Mouse (Mus musculus) liver, embryonic 16.5 days (tissue): ENCODE measurements around the gene Hip1. TPM values are rescaled to one million over a fixed set of nuclear protein-coding genes. Genes with fewer than 3 reads are reported as not detected.
"Not testable (repeated sequence)": the region's sequence is repeated elsewhere in the genome, so short reads cannot be mapped to it uniquely, and the experiment has no call there.

Experiments
- ATAC-seq: fragments of 200-750 bp; cut with Nextera tagmentation; 2 replicates; pipeline ENCODE4 v1.8.0; 2017; ENCODE audit warnings: low read depth, mild to moderate bottlenecking, moderate number of reproducible peaks, moderate library complexity
- H3K27ac ChIP-seq: fragments of 300-500 bp; sonication (generic); 2 replicates; pipeline ENCODE4 v1.5.1; 2014; ENCODE audit warnings: mild to moderate bottlenecking, low read length
- H3K27me3 ChIP-seq: fragments of 300-500 bp; sonication (generic); 2 replicates; pipeline ENCODE4 v1.6.1; 2014; ENCODE audit warnings: low read depth, low read length, mixed read lengths; ENCODE audit not compliant: control insufficient read depth, insufficient read depth
- H3K36me3 ChIP-seq: fragments of 300-500 bp; sonication (generic); 2 replicates; pipeline ENCODE4 v1.6.1; 2014; ENCODE audit warnings: mild to moderate bottlenecking; ENCODE audit not compliant: control insufficient read depth, insufficient read depth
- H3K4me1 ChIP-seq: fragments of 300-500 bp; sonication (generic); 2 replicates; pipeline ENCODE4 v1.6.1; 2014; ENCODE audit warnings: low read depth, low read length, mixed read lengths; ENCODE audit not compliant: control insufficient read depth
- H3K4me2 ChIP-seq: fragments of 300-500 bp; sonication (generic); 2 replicates; pipeline ENCODE4 v1.6.1; 2014; ENCODE audit warnings: low read depth, low read length, mixed read lengths
- H3K4me3 ChIP-seq: fragments of 300-500 bp; sonication (generic); 2 replicates; pipeline ENCODE4 v1.5.1; 2014; ENCODE audit warnings: low read depth, mild to moderate bottlenecking, low read length
- H3K9ac ChIP-seq: fragments of 300-500 bp; sonication (generic); 2 replicates; pipeline ENCODE4 v1.6.1; 2014; ENCODE audit warnings: low read depth, low read length
- H3K9me3 ChIP-seq: fragments of 300-500 bp; sonication (generic); replicated peaks from 2 replicates; pipeline ENCODE4 v1.6.1; 2016; ENCODE audit warnings: low read length; ENCODE audit not compliant: control insufficient read depth
- WGBS: fragments of 180-500 bp; shearing (Covaris S2); extraction: QIAGEN DNeasy Blood & Tissue Kit; methylation state at CpG from one replicate; pipeline ENCODE4 v1.1.7; 2014; ENCODE audit not compliant: insufficient replicate concordance; 5-methylcytosine and 5-hydroxymethylcytosine counted together
- polyA plus RNA-seq: library from polyadenylated mRNA; unstranded; fragments of >200 nt; fragmentation: Nextera tagmentation; extraction: Ambion mirVana; gene quantifications from 2 replicates; pipeline ENCODE4 v1.2.1, GENCODE M21; 2015

The Hip1 gene
- polyA plus RNA-seq, 1 experiment from 2014 or later, result 3.9 TPM

GRCm38 (mm10) chr5:135488881-135489694 is 55.8 kb downstream of the Hip1 start:
- Histone ChIP-seq H3K4me3 (peak overlapping the region; percentile 57), H3K4me2 (peak overlapping the region; percentile 72), H3K9ac (peak overlapping the region; percentile 33; the same call in 1 of the 2 replicates), H3K4me1 (no peaks in the 10 kb centered on the region), H3K27me3 (peaks cover 25% of the 10 kb centered on the region), H3K27ac (no peak overlapping the region), H3K36me3 (no peaks in the 10 kb centered on the region), H3K9me3 (no peaks in the 10 kb centered on the region)
- ATAC-seq, result peak; percentile 61
- under 1% methylated on average over 51 of the region's 59 CpGs for WGBS

- 4% methylated on average over 19 of the region's 19 CpGs for WGBS
- H3K4me3 ChIP-seq, result peak overlapping the region; percentile 57
- H3K27me3 ChIP-seq, result peaks cover 25% of the 10 kb centered on the region
- H3K36me3 ChIP-seq, result no peaks in the 10 kb centered on the region
- peak overlapping the region; percentile 33; the same call in 1 of the 2 replicates for H3K9ac ChIP-seq
- H3K4me2 ChIP-seq, result peak overlapping the region; percentile 72
- H3K9me3 ChIP-seq, result no peaks in the 10 kb centered on the region
- no peak overlapping the region for H3K27ac ChIP-seq
- no peaks in the 10 kb centered on the region for H3K4me1 ChIP-seq
- no peak for ATAC-seq
Observed at GRCm38 (mm10) chr5:135488222-135488880, 56.6 kb downstream of the Hip1 start.

GRCm38 (mm10) chr5:135485289-135485688 is 59.6 kb downstream of the Hip1 start:
- Histone ChIP-seq H3K9me3 (no peaks in the 10 kb centered on the region), H3K4me2 (no peak overlapping the region), H3K4me1 (no peaks in the 10 kb centered on the region), H3K4me3 (no peak overlapping the region), H3K36me3 (no peaks in the 10 kb centered on the region), H3K9ac (no peak overlapping the region), H3K27me3 (peaks cover 24% of the 10 kb centered on the region), H3K27ac (no peak overlapping the region)
- 55% methylated on average over 3 of the region's 3 CpGs for WGBS
- no peak for ATAC-seq

GRCm38 (mm10) chr5:135483865-135484264 is 61.1 kb downstream of the Hip1 start:
- H3K9ac ChIP-seq, ATAC-seq, H3K27ac ChIP-seq, H3K36me3 ChIP-seq, H3K4me1 ChIP-seq, H3K4me3 ChIP-seq, H3K27me3 ChIP-seq, H3K9me3 ChIP-seq, H3K4me2 ChIP-seq: not testable (repeated sequence)
- WGBS, result 51% methylated on average over 6 of the region's 6 CpGs

- no peaks in the 10 kb centered on the region for H3K9me3 ChIP-seq
- H3K27me3 ChIP-seq, result no peaks in the 10 kb centered on the region
- H3K9ac ChIP-seq, result no peak overlapping the region
- H3K4me3 ChIP-seq, result no peak overlapping the region
- H3K4me2 ChIP-seq, result no peak overlapping the region
- no peaks in the 10 kb centered on the region for H3K36me3 ChIP-seq
- 36% methylated on average over 12 of the region's 12 CpGs for WGBS
- H3K4me1 ChIP-seq, result no peaks in the 10 kb centered on the region; the same call in 1 of the 2 replicates
- ATAC-seq, result peak; percentile 41; the same call in 1 of the 2 replicates
- H3K27ac ChIP-seq, result peak overlapping the region; percentile 51
Observed at GRCm38 (mm10) chr5:135478877-135479600, 65.9 kb downstream of the Hip1 start.

GRCm38 (mm10) chr5:135476199-135476598 is 68.7 kb downstream of the Hip1 start:
- whole genome bisulfite sequencing, result 54% methylated on average over 5 of the region's 5 CpGs
- no peaks in the 10 kb centered on the region for H3K27me3 ChIP-seq
- H3K9ac ChIP-seq, result no peak overlapping the region
- no peak overlapping the region for H3K27ac ChIP-seq
- H3K4me3 ChIP-seq, result no peak overlapping the region
- H3K36me3 ChIP-seq, result no peaks in the 10 kb centered on the region
- no peaks in the 10 kb centered on the region; the same call in 1 of the 2 replicates for H3K4me1 ChIP-seq
- ATAC-seq, result no peak
- no peaks in the 10 kb centered on the region for H3K9me3 ChIP-seq
- no peak overlapping the region for H3K4me2 ChIP-seq

- Histone ChIP-seq H3K4me3 (no peak overlapping the region), H3K9me3 (no peaks in the 10 kb centered on the region), H3K9ac (no peak overlapping the region), H3K36me3 (no peaks in the 10 kb centered on the region), H3K27me3 (no peaks in the 10 kb centered on the region), H3K27ac (no peak overlapping the region), H3K4me1 (no peaks in the 10 kb centered on the region), H3K4me2 (no peak overlapping the region)
- no peak; the same call in 1 of the 2 replicates for ATAC-seq
- 23% methylated on average over 6 of the region's 6 CpGs for WGBS
Observed at GRCm38 (mm10) chr5:135472405-135472804, 72.5 kb downstream of the Hip1 start.

GRCm38 (mm10) chr5:135471747-135472146 is 73.2 kb downstream of the Hip1 start:
- Histone ChIP-seq H3K27ac (no peak overlapping the region; the same call in 1 of the 2 replicates), H3K9ac (no peak overlapping the region), H3K27me3 (no peaks in the 10 kb centered on the region), H3K4me2 (no peak overlapping the region), H3K36me3 (no peaks in the 10 kb centered on the region), H3K4me3 (no peak overlapping the region), H3K9me3 (no peaks in the 10 kb centered on the region), H3K4me1 (no peaks in the 10 kb centered on the region)
- ATAC-seq, result no peak
- WGBS, result 75% methylated on average over 4 of the region's 4 CpGs
